Mouse (Mus musculus): ENCODE measurements around the gene Emc6. TPM values are rescaled to one million over a fixed set of nuclear protein-coding genes. Genes with fewer than 3 reads are reported as not detected.

Gene Emc6
- total and polyA plus RNA-seq, 3 experiments: 179 to 211 TPM; not detected in 1

DNA sequence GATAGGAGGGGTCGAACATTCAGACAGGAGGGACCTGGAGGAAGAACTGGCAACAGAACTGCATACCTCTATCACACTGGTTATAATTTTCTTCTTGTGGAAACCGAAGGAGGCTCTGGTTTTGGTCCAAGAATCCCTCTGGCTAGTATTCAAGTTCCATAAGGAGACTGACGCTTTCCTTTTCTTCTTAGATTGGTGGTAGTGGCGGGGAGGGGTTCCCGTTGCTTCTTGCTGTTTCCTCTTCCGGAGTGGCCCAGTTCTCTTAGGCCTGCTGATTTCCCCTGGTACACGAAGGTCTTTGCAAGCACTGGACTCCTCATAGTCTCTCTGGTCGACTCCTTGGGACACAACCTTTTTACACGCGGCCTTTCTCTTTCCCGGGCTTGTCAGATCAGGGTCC is 39.7 kb downstream of the Emc6 start (continued):
- no peak for TF ChIP-seq GABPA (IDR thresholded peaks at IDR 0.05; ENCODE audit: low read depth, low read length)
- no peak; the same call in 1 of the 2 replicates for TF ChIP-seq MAZ (IDR thresholded peaks at IDR 0.05; ENCODE audit: low read depth, low read length)
- TF ChIP-seq CTCF (IDR thresholded peaks at IDR 0.05 in 2 of 3, conservative IDR thresholded peaks at IDR 0.05 in 1 of 3; ENCODE audit: control insufficient read depth in 1 of 3, insufficient read depth in 1 of 3, low read depth in 2 of 3, low read length in 3 of 3, poor library complexity in 1 of 3, severe bottlenecking in 1 of 3): no peak
- TF ChIP-seq USF2 (IDR thresholded peaks at IDR 0.05; ENCODE audit: borderline replicate concordance in 1 of 2, insufficient read depth in 1 of 2, low read depth in 1 of 2, low read length in 2 of 2): no peak
- TF ChIP-seq NELFE (IDR thresholded peaks at IDR 0.05; ENCODE audit: low read depth, low read length): no peak; the same call in 1 of the 2 replicates
- TF ChIP-seq HCFC1 (IDR thresholded peaks at IDR 0.05; ENCODE audit: low read depth, low read length): peak; percentile 43
- no peak for TF ChIP-seq RAD21 (IDR thresholded peaks at IDR 0.05; ENCODE audit: low read depth, low read length)
- TF ChIP-seq TBP (IDR thresholded peaks at IDR 0.05; ENCODE audit: low read depth, low read length): no peak

- H3K4me1 ChIP-seq (ENCODE audit: control insufficient read depth in 1 of 2, insufficient read depth in 2 of 2, low read length in 2 of 2): peaks cover 7 to 45% of the 10 kb centered on the region in 2 experiments
- no peak for TF ChIP-seq POLR2AphosphoS2 (IDR thresholded peaks at IDR 0.05; ENCODE audit: low read length)
- TF ChIP-seq TCF12 (IDR thresholded peaks at IDR 0.05; ENCODE audit: low read depth, low read length): no peak
- TF ChIP-seq RCOR1 (IDR thresholded peaks at IDR 0.05; ENCODE audit: low read depth, low read length): 0 out of 2 replicates have a peak, but pooled peaks have one; percentile 28
- TF ChIP-seq BHLHE40 (IDR thresholded peaks at IDR 0.05; ENCODE audit: borderline replicate concordance, low read depth, low read length): no peak
- TF ChIP-seq EP300 (IDR thresholded peaks at IDR 0.05; ENCODE audit: low read depth in 1 of 2, low read length in 2 of 2): no peak
- peak; percentile 69 for TF ChIP-seq GATA1 (IDR thresholded peaks at IDR 0.05; ENCODE audit: low read depth, low read length)
- TF ChIP-seq CTCF (IDR thresholded peaks at IDR 0.05 in 2 of 3, conservative IDR thresholded peaks at IDR 0.05 in 1 of 3; ENCODE audit: control insufficient read depth in 1 of 3, insufficient read depth in 1 of 3, low read depth in 2 of 3, low read length in 3 of 3, poor library complexity in 1 of 3, severe bottlenecking in 1 of 3): no peak
Measured at GRCm38 (mm10) chr11:73136587-73136986, 40.2 kb downstream of the Emc6 start.

DNA sequence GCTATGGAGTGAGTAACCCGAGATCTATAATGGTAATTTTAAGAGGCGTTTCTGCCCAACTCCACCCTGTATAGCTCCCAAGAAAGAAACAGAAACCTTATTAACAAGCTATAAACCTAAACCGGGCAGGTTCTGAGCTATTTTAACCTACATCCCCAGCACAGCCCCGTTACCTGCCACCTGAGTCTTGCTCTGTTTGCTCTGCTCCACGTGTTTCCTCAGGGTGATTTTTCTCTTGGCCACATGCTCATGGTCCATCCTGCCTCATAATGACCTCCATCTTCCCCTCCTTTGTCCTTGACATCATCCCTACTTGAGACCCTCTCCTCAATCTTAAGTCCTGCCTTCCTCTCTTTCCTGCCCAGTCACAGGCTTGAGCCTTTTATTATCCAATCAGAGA is 42.6 kb downstream of the Emc6 start:
- Histone ChIP-seq H3K9me3 (replicated peaks; ENCODE audit: insufficient read depth, low read length) (no peaks in the 10 kb centered on the region), H3K4me1 (ENCODE audit: control insufficient read depth in 1 of 2, insufficient read depth in 2 of 2, low read length in 2 of 2) (peaks cover 8 to 45% of the 10 kb centered on the region in 2 experiments), H3K36me3 (ENCODE audit: control insufficient read depth in 1 of 2, insufficient read depth in 2 of 2, low read length in 2 of 2) (peaks cover 0 to 45% of the 10 kb centered on the region in 2 experiments; a peak in 3 of 4 replicates), H3K9ac (ENCODE audit: control insufficient read depth, low read depth, low read length, poor library complexity, severe bottlenecking) (peak overlapping the region; percentile 19; the same call in 1 of the 2 replicates), H3K79me2 (ENCODE audit: control insufficient read depth, insufficient read depth, low read length, poor library complexity) (peaks cover 58% of the 10 kb centered on the region), H3K4me3 (ENCODE audit: control insufficient read depth in 1 of 2, insufficient read depth in 1 of 2, low read depth in 2 of 2, low read length in 2 of 2) (peak overlapping the region; percentile 24 to 97; a peak in 3 of 4 replicates), H3K27ac (ENCODE audit: control insufficient read depth, low read depth, low read length) (no peak overlapping the region), H3K27me3 (ENCODE audit: control insufficient read depth in 1 of 2, insufficient read depth in 2 of 2, low read length in 2 of 2) (no peaks in the 10 kb centered on the region)
- DNase-seq (ENCODE audit: low read depth, low spot score): no peak
- TF ChIP-seq POLR2AphosphoS5 (IDR thresholded peaks at IDR 0.05; ENCODE audit: borderline replicate concordance, low read depth, low read length): no peak
- no peak for TF ChIP-seq BHLHE40 (IDR thresholded peaks at IDR 0.05; ENCODE audit: borderline replicate concordance, low read depth, low read length)
- TF ChIP-seq MEF2A (IDR thresholded peaks at IDR 0.05; ENCODE audit: extremely low read depth, insufficient replicate concordance, low read depth, low read length, poor library complexity, severe bottlenecking): no peak
- no peak for TF ChIP-seq ZC3H11A (IDR thresholded peaks at IDR 0.05; ENCODE audit: low read depth, low read length)
- no peak for TF ChIP-seq MYB (IDR thresholded peaks at IDR 0.05; ENCODE audit: low read depth, low read length)
- TF ChIP-seq JUND (IDR thresholded peaks at IDR 0.05; ENCODE audit: low read depth, low read length): no peak
- TF ChIP-seq CTCF (IDR thresholded peaks at IDR 0.05 in 2 of 3, conservative IDR thresholded peaks at IDR 0.05 in 1 of 3; ENCODE audit: control insufficient read depth in 1 of 3, insufficient read depth in 1 of 3, low read depth in 2 of 3, low read length in 3 of 3, poor library complexity in 1 of 3, severe bottlenecking in 1 of 3): no peak
- no peak for TF ChIP-seq HCFC1 (IDR thresholded peaks at IDR 0.05; ENCODE audit: low read depth, low read length)
- no peak for TF ChIP-seq TAL1 (IDR thresholded peaks at IDR 0.05; ENCODE audit: low read length)
- no peak for TF ChIP-seq ZNF384 (IDR thresholded peaks at IDR 0.05; ENCODE audit: low read depth, low read length)
- TF ChIP-seq RAD21 (IDR thresholded peaks at IDR 0.05; ENCODE audit: low read depth, low read length): no peak
- no peak for TF ChIP-seq POLR2AphosphoS2 (IDR thresholded peaks at IDR 0.05; ENCODE audit: low read length)
- TF ChIP-seq POLR2A (IDR thresholded peaks at IDR 0.05; ENCODE audit: control insufficient read depth in 1 of 2, insufficient read depth in 1 of 2, low read depth in 1 of 2, low read length in 2 of 2, poor library complexity in 1 of 2): no peak
- TF ChIP-seq GABPA (IDR thresholded peaks at IDR 0.05; ENCODE audit: low read depth, low read length): no peak
- no peak for TF ChIP-seq MXI1 (IDR thresholded peaks at IDR 0.05; ENCODE audit: low read depth, low read length)
- TF ChIP-seq NRF1 (IDR thresholded peaks at IDR 0.05; ENCODE audit: insufficient read depth, low read depth, low read length, poor library complexity, severe bottlenecking): no peak
- no peak for TF ChIP-seq CHD1 (IDR thresholded peaks at IDR 0.05; ENCODE audit: low read depth, low read length)
- TF ChIP-seq KAT2A (conservative IDR thresholded peaks at IDR 0.05; ENCODE audit: low read depth, low read length): no peak
- no peak for TF ChIP-seq SIN3A (IDR thresholded peaks at IDR 0.05; ENCODE audit: low read length)

More at GRCm38 (mm10) chr11:73136587-73136986, 40.2 kb downstream of the Emc6 start:
- Histone ChIP-seq H3K4me3 (ENCODE audit: control insufficient read depth in 1 of 2, insufficient read depth in 1 of 2, low read depth in 2 of 2, low read length in 2 of 2) (peak overlapping the region; percentile 87 to 97), H3K9me3 (replicated peaks; ENCODE audit: insufficient read depth, low read length) (no peaks in the 10 kb centered on the region), H3K79me2 (ENCODE audit: control insufficient read depth, insufficient read depth, low read length, poor library complexity) (peaks cover 58% of the 10 kb centered on the region), H3K27me3 (ENCODE audit: control insufficient read depth in 1 of 2, insufficient read depth in 2 of 2, low read length in 2 of 2) (no peaks in the 10 kb centered on the region), H3K27ac (ENCODE audit: control insufficient read depth, low read depth, low read length) (no peak overlapping the region), H3K9ac (ENCODE audit: control insufficient read depth, low read depth, low read length, poor library complexity, severe bottlenecking) (peak overlapping the region; percentile 97), H3K36me3 (ENCODE audit: control insufficient read depth in 1 of 2, insufficient read depth in 2 of 2, low read length in 2 of 2) (peaks cover 0 to 44% of the 10 kb centered on the region in 2 experiments; a peak in 3 of 4 replicates)
- peak; percentile 43 for DNase-seq (ENCODE audit: low read depth, low spot score)

Data from MEL (cell line).